Mouse (Mus musculus): ENCODE results near the gene Bri3.

- TF ChIP-seq HCFC1 (IDR thresholded peaks at IDR 0.05; ENCODE audit: low read depth, low read length) (no peak), POLR2A (IDR thresholded peaks at IDR 0.05; ENCODE audit: control insufficient read depth in 1 of 2, insufficient read depth in 1 of 2, low read depth in 1 of 2, low read length in 2 of 2, poor library complexity in 1 of 2) (no peak), TCF12 (IDR thresholded peaks at IDR 0.05; ENCODE audit: low read depth, low read length) (no peak), ETS1 (IDR thresholded peaks at IDR 0.05; ENCODE audit: low read depth, low read length) (no peak), MXI1 (IDR thresholded peaks at IDR 0.05; ENCODE audit: low read depth, low read length) (no peak), CTCF (IDR thresholded peaks at IDR 0.05 in 2 of 3, conservative IDR thresholded peaks at IDR 0.05 in 1 of 3; ENCODE audit: control insufficient read depth in 1 of 3, insufficient read depth in 1 of 3, low read depth in 2 of 3, low read length in 3 of 3, poor library complexity in 1 of 3, severe bottlenecking in 1 of 3) (no peak), EP300 (IDR thresholded peaks at IDR 0.05; ENCODE audit: low read depth in 1 of 2, low read length in 2 of 2) (no peak), UBTF (IDR thresholded peaks at IDR 0.05; ENCODE audit: borderline replicate concordance, insufficient read depth, low read depth, low read length) (no peak), TBP (IDR thresholded peaks at IDR 0.05; ENCODE audit: low read depth, low read length) (no peak), USF1 (IDR thresholded peaks at IDR 0.05; ENCODE audit: low read depth, low read length) (no peak), ELF1 (IDR thresholded peaks at IDR 0.05; ENCODE audit: low read depth, low read length) (no peak), MAFK (IDR thresholded peaks at IDR 0.05; ENCODE audit: borderline replicate concordance, low read depth, low read length) (no peak), MAX (IDR thresholded peaks at IDR 0.05; ENCODE audit: low read length) (no peak), POLR2AphosphoS2 (IDR thresholded peaks at IDR 0.05; ENCODE audit: low read length) (no peak)
Measured at GRCm38 (mm10) chr5:144263496-144263895, 19.3 kb downstream of the Bri3 start.
